Mouse (Mus musculus): ENCODE results near the gene Ttc28. TPM values are rescaled to one million over a fixed set of nuclear protein-coding genes. Genes with fewer than 3 reads are reported as not detected.

The Ttc28 gene
- polyA plus RNA-seq, 1 experiment from 2014 or later: 14.5 TPM

GRCm38 (mm10) chr5:110900331-110900730 is 20.7 kb downstream of the Ttc28 start:
- ATAC-seq: no peak
- no peaks in the 10 kb centered on the region for H3K27me3 ChIP-seq (replicated peaks; ENCODE audit: control insufficient read depth, insufficient read depth, low read length)

GRCm38 (mm10) chr5:110906708-110907107 is 27.1 kb downstream of the Ttc28 start:
- 0 out of 2 replicates have a peak, but pooled peaks cover 5% of the 10 kb centered on the region for H3K9me3 ChIP-seq (ENCODE audit: control insufficient read depth, low read length)
- 100% methylated on average over 1 of the region's 1 CpGs for WGBS
- H3K9ac ChIP-seq (ENCODE audit: low read depth, low read length): no peak overlapping the region
- ATAC-seq: no peak
- no peak overlapping the region for H3K27ac ChIP-seq (ENCODE audit: low read depth, low read length)
- H3K27me3 ChIP-seq (replicated peaks; ENCODE audit: control insufficient read depth, insufficient read depth, low read length): no peaks in the 10 kb centered on the region
- peaks cover 4% of the 10 kb centered on the region for H3K36me3 ChIP-seq (ENCODE audit: control insufficient read depth, insufficient read depth, low read length)
- H3K4me3 ChIP-seq (ENCODE audit: low read length): no peak overlapping the region
- H3K4me2 ChIP-seq (ENCODE audit: low read length): no peak overlapping the region
- H3K4me1 ChIP-seq (ENCODE audit: control insufficient read depth, insufficient read depth, low read depth, low read length): no peaks in the 10 kb centered on the region

More at GRCm38 (mm10) chr5:110900331-110900730, 20.7 kb downstream of the Ttc28 start:
- no peak overlapping the region for H3K4me2 ChIP-seq (ENCODE audit: low read length)
- no peaks in the 10 kb centered on the region for H3K9me3 ChIP-seq (ENCODE audit: control insufficient read depth, low read length)
- no peak overlapping the region for H3K9ac ChIP-seq (ENCODE audit: low read depth, low read length)
- no peak overlapping the region for H3K4me3 ChIP-seq (ENCODE audit: low read length)
- H3K36me3 ChIP-seq (ENCODE audit: control insufficient read depth, insufficient read depth, low read length): peaks cover under 1% of the 10 kb centered on the region
- peaks cover 2% of the 10 kb centered on the region; the same call in 1 of the 2 replicates for H3K4me1 ChIP-seq (ENCODE audit: control insufficient read depth, insufficient read depth, low read depth, low read length)
- H3K27ac ChIP-seq (ENCODE audit: low read depth, low read length): no peak overlapping the region

GRCm38 (mm10) chr5:110908879-110909278 is 29.3 kb downstream of the Ttc28 start:
- Histone ChIP-seq H3K27ac (ENCODE audit: low read depth, low read length) (no peak overlapping the region), H3K4me3 (ENCODE audit: low read length) (no peak overlapping the region), H3K4me2 (ENCODE audit: low read length) (no peak overlapping the region), H3K27me3 (replicated peaks; ENCODE audit: control insufficient read depth, insufficient read depth, low read length) (no peaks in the 10 kb centered on the region), H3K9ac (ENCODE audit: low read depth, low read length) (no peak overlapping the region), H3K36me3 (ENCODE audit: control insufficient read depth, insufficient read depth, low read length) (peaks cover 4% of the 10 kb centered on the region), H3K9me3 (ENCODE audit: control insufficient read depth, low read length) (0 out of 2 replicates have a peak, but pooled peaks cover 5% of the 10 kb centered on the region), H3K4me1 (ENCODE audit: control insufficient read depth, insufficient read depth, low read depth, low read length) (no peaks in the 10 kb centered on the region)
- no peak for ATAC-seq

GRCm38 (mm10) chr5:110909955-110910589 is 30.5 kb downstream of the Ttc28 start:
- Histone ChIP-seq H3K9ac (ENCODE audit: low read depth, low read length) (no peak overlapping the region), H3K4me1 (ENCODE audit: control insufficient read depth, insufficient read depth, low read depth, low read length) (peaks cover 3% of the 10 kb centered on the region; the same call in 1 of the 2 replicates), H3K9me3 (ENCODE audit: control insufficient read depth, low read length) (0 out of 2 replicates have a peak, but pooled peaks cover 5% of the 10 kb centered on the region), H3K4me2 (ENCODE audit: low read length) (no peak overlapping the region), H3K36me3 (ENCODE audit: control insufficient read depth, insufficient read depth, low read length) (peaks cover 4% of the 10 kb centered on the region), H3K27ac (ENCODE audit: low read depth, low read length) (no peak overlapping the region), H3K27me3 (replicated peaks; ENCODE audit: control insufficient read depth, insufficient read depth, low read length) (no peaks in the 10 kb centered on the region), H3K4me3 (ENCODE audit: low read length) (no peak overlapping the region)
- no peak for ATAC-seq
- 88% methylated on average over 4 of the region's 4 CpGs for WGBS

GRCm38 (mm10) chr5:110914859-110915258 is 35.3 kb downstream of the Ttc28 start:
- H3K27ac ChIP-seq (ENCODE audit: low read depth, low read length): no peak overlapping the region
- WGBS: 74% methylated on average over 11 of the region's 11 CpGs
- no peaks in the 10 kb centered on the region for H3K36me3 ChIP-seq (ENCODE audit: control insufficient read depth, insufficient read depth, low read length)
- H3K9me3 ChIP-seq (ENCODE audit: control insufficient read depth, low read length): no peaks in the 10 kb centered on the region
- H3K27me3 ChIP-seq (replicated peaks; ENCODE audit: control insufficient read depth, insufficient read depth, low read length): no peaks in the 10 kb centered on the region
- no peak overlapping the region for H3K9ac ChIP-seq (ENCODE audit: low read depth, low read length)
- no peak for ATAC-seq
- peaks cover 3% of the 10 kb centered on the region; the same call in 1 of the 2 replicates for H3K4me1 ChIP-seq (ENCODE audit: control insufficient read depth, insufficient read depth, low read depth, low read length)
- H3K4me2 ChIP-seq (ENCODE audit: low read length): no peak overlapping the region
- no peak overlapping the region for H3K4me3 ChIP-seq (ENCODE audit: low read length)

- Histone ChIP-seq H3K27me3 (replicated peaks; ENCODE audit: control insufficient read depth, insufficient read depth, low read length) (no peaks in the 10 kb centered on the region), H3K4me2 (ENCODE audit: low read length) (no peak overlapping the region), H3K36me3 (ENCODE audit: control insufficient read depth, insufficient read depth, low read length) (no peaks in the 10 kb centered on the region), H3K27ac (ENCODE audit: low read depth, low read length) (no peak overlapping the region), H3K9me3 (ENCODE audit: control insufficient read depth, low read length) (no peaks in the 10 kb centered on the region), H3K9ac (ENCODE audit: low read depth, low read length) (no peak overlapping the region), H3K4me3 (ENCODE audit: low read length) (no peak overlapping the region), H3K4me1 (ENCODE audit: control insufficient read depth, insufficient read depth, low read depth, low read length) (peaks cover 3% of the 10 kb centered on the region; the same call in 1 of the 2 replicates)
- WGBS: 81% methylated on average over 3 of the region's 3 CpGs
- ATAC-seq: no peak
Measured at GRCm38 (mm10) chr5:110916241-110916640, 36.6 kb downstream of the Ttc28 start.

GRCm38 (mm10) chr5:110919541-110919940 is 39.9 kb downstream of the Ttc28 start:
- no peak overlapping the region for H3K4me3 ChIP-seq (ENCODE audit: low read length)
- no peak overlapping the region for H3K4me2 ChIP-seq (ENCODE audit: low read length)
- 61% methylated on average over 4 of the region's 4 CpGs for WGBS
- no peaks in the 10 kb centered on the region for H3K9me3 ChIP-seq (ENCODE audit: control insufficient read depth, low read length)
- ATAC-seq: no peak
- no peaks in the 10 kb centered on the region for H3K36me3 ChIP-seq (ENCODE audit: control insufficient read depth, insufficient read depth, low read length)
- H3K9ac ChIP-seq (ENCODE audit: low read depth, low read length): no peak overlapping the region
- no peaks in the 10 kb centered on the region for H3K27me3 ChIP-seq (replicated peaks; ENCODE audit: control insufficient read depth, insufficient read depth, low read length)
- H3K4me1 ChIP-seq (ENCODE audit: control insufficient read depth, insufficient read depth, low read depth, low read length): peaks cover 3% of the 10 kb centered on the region; the same call in 1 of the 2 replicates
- H3K27ac ChIP-seq (ENCODE audit: low read depth, low read length): no peak overlapping the region

GRCm38 (mm10) chr5:110923336-110923735 is 43.7 kb downstream of the Ttc28 start:
- 35% methylated on average over 1 of the region's 1 CpGs for WGBS
- H3K9me3 ChIP-seq (ENCODE audit: control insufficient read depth, low read length): no peaks in the 10 kb centered on the region
- ATAC-seq: peak; percentile 52; the same call in 1 of the 2 replicates
- H3K4me2 ChIP-seq (ENCODE audit: low read length): no peak overlapping the region
- H3K36me3 ChIP-seq (ENCODE audit: control insufficient read depth, insufficient read depth, low read length): no peaks in the 10 kb centered on the region
- H3K27me3 ChIP-seq (replicated peaks; ENCODE audit: control insufficient read depth, insufficient read depth, low read length): no peaks in the 10 kb centered on the region
- no peak overlapping the region for H3K4me3 ChIP-seq (ENCODE audit: low read length)
- H3K9ac ChIP-seq (ENCODE audit: low read depth, low read length): no peak overlapping the region
- H3K4me1 ChIP-seq (ENCODE audit: control insufficient read depth, insufficient read depth, low read depth, low read length): peaks cover 1% of the 10 kb centered on the region; the same call in 1 of the 2 replicates
- H3K27ac ChIP-seq (ENCODE audit: low read depth, low read length): no peak overlapping the region

GRCm38 (mm10) chr5:110924636-110925035 is 45.0 kb downstream of the Ttc28 start:
- no peak for ATAC-seq
- Histone ChIP-seq H3K4me2 (ENCODE audit: low read length) (no peak overlapping the region), H3K4me1 (ENCODE audit: control insufficient read depth, insufficient read depth, low read depth, low read length) (peaks cover 3% of the 10 kb centered on the region; the same call in 1 of the 2 replicates), H3K4me3 (ENCODE audit: low read length) (no peak overlapping the region), H3K27ac (ENCODE audit: low read depth, low read length) (no peak overlapping the region), H3K36me3 (ENCODE audit: control insufficient read depth, insufficient read depth, low read length) (no peaks in the 10 kb centered on the region), H3K9ac (ENCODE audit: low read depth, low read length) (no peak overlapping the region), H3K27me3 (replicated peaks; ENCODE audit: control insufficient read depth, insufficient read depth, low read length) (no peaks in the 10 kb centered on the region), H3K9me3 (ENCODE audit: control insufficient read depth, low read length) (no peaks in the 10 kb centered on the region)
- WGBS: 93% methylated on average over 3 of the region's 3 CpGs
